Mouse (Mus musculus) forebrain, embryonic 10.5 days (tissue): ENCODE results near the gene Gpr31b. TPM values are rescaled to one million over a fixed set of nuclear protein-coding genes. Genes with fewer than 3 reads are reported as not detected.
A peak's percentile ranks its signal among the peaks of the same experiment; 100 is the strongest.
"Not testable (repeated sequence)": the region's sequence is repeated elsewhere in the genome, so short reads cannot be mapped to it uniquely, and the experiment has no call there.

Experiments
- DNase-seq: peaks from one replicate; pipeline ENCODE4 v3.0.0-alpha.2; 2017; ENCODE audit warnings: low spot score; ENCODE audit errors: extremely low spot score
- H3K27ac ChIP-seq: fragments of 300-500 bp; sonication (generic); 2 replicates; pipeline ENCODE4 v1.5.1; 2016; ENCODE audit warnings: mild to moderate bottlenecking
- H3K27me3 ChIP-seq: fragments of 300-500 bp; sonication (generic); 2 replicates; pipeline ENCODE4 v1.6.1; 2016; ENCODE audit warnings: mild to moderate bottlenecking; ENCODE audit not compliant: poor library complexity, severe bottlenecking
- H3K36me3 ChIP-seq: fragments of 300-500 bp; sonication (generic); replicated peaks from 2 replicates; pipeline ENCODE4 v1.6.1; 2016; ENCODE audit warnings: mild to moderate bottlenecking, moderate library complexity
- H3K4me1 ChIP-seq: fragments of 300-500 bp; sonication (generic); 2 replicates; pipeline ENCODE4 v1.6.1; 2016
- H3K4me3 ChIP-seq: fragments of 300-500 bp; sonication (generic); 2 replicates; pipeline ENCODE4 v1.5.1; 2016; ENCODE audit warnings: mild to moderate bottlenecking, moderate library complexity
- H3K9me3 ChIP-seq: fragments of 300-500 bp; sonication (generic); 2 replicates; pipeline ENCODE4 v1.6.1; 2016; ENCODE audit warnings: mild to moderate bottlenecking, moderate library complexity
- WGBS: fragments of 180-500 bp; shearing (Covaris S2); methylation state at CpG from one replicate; pipeline ENCODE4 v1.1.7; 2016; 5-methylcytosine and 5-hydroxymethylcytosine counted together
- polyA plus RNA-seq: library from polyadenylated mRNA; unstranded; fragments of >200 nt; fragmentation: Nextera tagmentation; extraction: Ambion mirVana; gene quantifications from 2 replicates; pipeline ENCODE4 v1.2.1, GENCODE M21; 2016

Gene Gpr31b
- polyA plus RNA-seq, 1 experiment from 2014 or later: not detected

- Histone ChIP-seq H3K4me1 (peaks cover 18% of the 10 kb centered on the region), H3K9me3 (no peaks in the 10 kb centered on the region), H3K27ac (peak overlapping the region; percentile 88), H3K36me3 (peaks cover 28% of the 10 kb centered on the region), H3K27me3 (no peaks in the 10 kb centered on the region), H3K4me3 (peak overlapping the region; percentile 88)
- no peak for DNase-seq
- 3% methylated on average over 10 of the region's 10 CpGs for WGBS
Observed at GRCm38 (mm10) chr17:13008528-13008927, 43.6 kb downstream of the Gpr31b start.

DNA sequence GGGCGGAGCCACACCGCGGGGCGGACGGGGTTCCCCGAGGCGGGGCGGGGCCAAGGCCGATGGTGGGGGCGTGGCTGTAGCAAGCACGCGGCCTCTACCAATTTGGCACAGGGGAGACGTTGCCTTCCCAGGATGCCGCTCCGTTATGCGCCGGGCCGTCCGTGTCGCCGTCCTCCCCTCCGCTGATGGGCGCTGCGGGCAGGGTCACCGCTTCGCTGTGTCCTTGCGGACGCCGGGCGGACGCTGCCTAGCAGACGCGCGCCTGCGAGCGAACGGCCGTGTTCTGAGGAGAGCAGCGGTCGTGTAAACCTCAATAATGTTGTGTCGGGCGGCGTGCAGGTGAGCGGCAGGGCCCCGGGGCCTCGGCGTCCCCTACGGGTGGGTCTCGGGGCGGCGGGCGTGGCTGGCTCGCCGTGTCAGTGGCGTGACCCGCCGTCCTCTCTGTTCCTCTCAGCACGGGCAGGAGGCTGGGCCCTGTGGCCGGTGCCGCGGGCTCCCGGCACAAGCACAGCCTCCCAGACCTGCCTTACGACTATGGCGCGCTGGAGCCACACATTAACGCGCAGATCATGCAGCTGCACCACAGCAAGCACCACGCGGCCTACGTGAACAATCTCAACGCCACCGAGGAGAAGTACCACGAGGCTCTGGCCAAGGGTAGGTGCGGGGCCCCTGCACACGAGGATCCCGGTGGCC, 44.2 kb downstream of the Gpr31b start:
- Histone ChIP-seq H3K4me3 (peak overlapping the region; percentile 88), H3K27ac (peak overlapping the region; percentile 88), H3K9me3 (no peaks in the 10 kb centered on the region), H3K27me3 (no peaks in the 10 kb centered on the region), H3K4me1 (peaks cover 18% of the 10 kb centered on the region), H3K36me3 (peaks cover 21% of the 10 kb centered on the region)
- under 1% methylated on average over 76 of the region's 76 CpGs for WGBS
- DNase-seq: peak; percentile 98

DNA sequence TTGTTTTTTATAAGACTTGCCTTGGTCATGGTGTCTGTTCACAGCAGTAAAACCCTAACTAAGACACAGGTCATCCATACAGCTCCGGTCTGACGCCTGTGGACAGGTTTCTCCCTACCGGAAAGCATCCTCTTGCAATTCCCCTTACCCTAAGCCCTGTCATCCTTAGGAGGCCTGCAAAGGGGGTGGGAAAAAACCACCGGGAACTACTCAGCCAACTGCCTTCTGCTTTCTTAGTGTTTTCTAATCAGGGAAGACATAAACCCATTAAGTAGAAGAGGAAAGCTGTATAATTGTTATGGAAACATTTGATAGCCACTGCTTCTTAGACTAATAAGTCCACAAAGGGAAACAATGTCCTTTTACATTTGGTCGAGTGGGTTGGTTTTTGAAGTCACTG, 45.1 kb downstream of the Gpr31b start:
- 50% methylated on average over 5 of the region's 5 CpGs for WGBS
- Histone ChIP-seq H3K9me3 (no peaks in the 10 kb centered on the region), H3K27me3 (no peaks in the 10 kb centered on the region), H3K4me1 (peaks cover 18% of the 10 kb centered on the region), H3K36me3 (peaks cover 12% of the 10 kb centered on the region), H3K27ac (peak overlapping the region; percentile 88; the same call in 1 of the 2 replicates), H3K4me3 (peak overlapping the region; percentile 88)
- no peak for DNase-seq

DNA sequence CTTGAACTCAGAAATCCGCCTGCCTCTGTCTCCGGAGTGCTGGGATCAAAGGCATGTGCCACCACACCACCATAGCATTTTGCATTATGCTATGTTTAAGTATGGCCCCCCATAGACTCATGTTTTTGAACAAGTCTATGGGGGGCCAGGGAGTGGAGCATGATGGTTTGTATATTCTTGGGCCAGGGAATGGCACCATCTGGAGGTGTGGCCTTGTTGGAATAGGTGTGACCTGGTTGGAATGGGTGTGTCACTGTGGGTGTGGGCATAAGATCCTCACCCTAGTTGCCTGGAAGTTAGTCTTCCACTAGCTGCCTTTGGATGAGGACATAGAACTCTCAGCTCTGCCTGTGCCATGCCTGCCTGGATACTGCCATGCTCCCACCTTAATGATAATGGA, 45.5 kb downstream of the Gpr31b start, which contains the start of gene Sod2:
Sod2 (plus strand) TSS at position 301 of the 400 bp plus-strand sequence.
- H3K9me3 ChIP-seq, DNase-seq, H3K36me3 ChIP-seq, H3K27me3 ChIP-seq: not testable (repeated sequence)
- Histone ChIP-seq H3K4me1 (peaks cover 18% of the 10 kb centered on the region), H3K4me3 (peak within 1 kb of the TSS; percentile 88), H3K27ac (peak within 1 kb of the TSS; percentile 88)
- 95% methylated on average over 2 of the region's 2 CpGs for WGBS

DNA sequence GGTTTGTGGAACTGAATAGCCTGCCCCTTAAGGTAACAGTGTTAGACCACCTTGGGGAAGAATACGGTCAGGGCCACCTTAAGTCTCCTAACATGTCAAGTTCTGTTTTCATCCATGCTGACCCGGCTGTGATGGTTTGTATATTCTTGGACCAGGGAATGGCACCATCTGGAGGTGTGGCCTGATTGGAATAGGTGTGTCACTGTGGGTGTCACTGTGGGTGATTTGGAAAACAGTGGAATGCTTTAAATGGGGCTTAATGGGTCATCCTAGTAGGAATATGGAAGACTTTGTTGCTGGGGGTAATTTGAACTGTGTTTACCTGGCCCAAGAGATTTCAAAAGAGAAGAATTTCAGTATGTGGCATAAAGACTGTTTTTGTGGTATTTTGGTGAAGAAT, 47.7 kb downstream of the Gpr31b start:
- not testable (repeated sequence) for H3K4me3 ChIP-seq, H3K27ac ChIP-seq, DNase-seq, H3K27me3 ChIP-seq, H3K36me3 ChIP-seq, H3K9me3 ChIP-seq
- WGBS: 81% methylated on average over 2 of the region's 2 CpGs
- H3K4me1 ChIP-seq: peaks cover 18% of the 10 kb centered on the region

DNA sequence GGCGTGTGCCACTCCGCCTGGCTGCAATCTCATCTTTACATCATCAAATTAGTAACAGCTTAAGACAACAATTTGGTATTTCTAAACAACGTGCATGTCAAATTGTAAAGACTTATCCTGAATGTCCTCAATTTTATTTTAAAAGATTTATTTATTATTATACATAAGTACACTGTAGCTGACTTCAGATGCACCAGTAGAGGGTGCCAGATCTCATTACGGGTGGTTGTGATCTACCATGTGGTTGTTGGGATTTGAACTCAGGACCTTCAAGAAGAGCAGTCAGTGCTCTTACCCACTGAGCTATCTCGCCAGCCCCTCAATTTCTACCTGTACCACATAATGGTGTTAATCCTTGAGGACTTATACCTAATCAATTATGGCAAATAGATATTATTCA, 49.9 kb downstream of the Gpr31b start:
- not testable (repeated sequence) for H3K27ac ChIP-seq, H3K27me3 ChIP-seq, H3K36me3 ChIP-seq, H3K4me1 ChIP-seq, DNase-seq, H3K9me3 ChIP-seq, H3K4me3 ChIP-seq
- WGBS: 92% methylated on average over 5 of the region's 5 CpGs

Other genes with a start within 250 kb of the Gpr31b start
- gene Mas1, start 184.2 kb downstream of the Gpr31b start, polyA plus RNA-seq: 0.49 and 0.51 TPM in 2 replicates
- gene Mrgprh, start 176.3 kb downstream of the Gpr31b start, polyA plus RNA-seq: not detected in 2 replicates
- 1.3 and 2.7 TPM in 2 replicates for gene Pnldc1, start 142.1 kb downstream of the Gpr31b start, polyA plus RNA-seq
- gene Tcp1, start 136.6 kb downstream of the Gpr31b start, polyA plus RNA-seq: 533 and 536 TPM in 2 replicates
- gene Mrpl18, start 136.0 kb downstream of the Gpr31b start, polyA plus RNA-seq: 199 and 207 TPM in 2 replicates
- 1.5 and 2.0 TPM in 2 replicates for gene Acat3, start 111.7 kb downstream of the Gpr31b start, polyA plus RNA-seq
- gene Acat2, start 91.5 kb downstream of the Gpr31b start, polyA plus RNA-seq: 396 and 405 TPM in 2 replicates
- gene Wtap, start 58.1 kb downstream of the Gpr31b start, polyA plus RNA-seq: 140 and 149 TPM in 2 replicates
- 109 TPM in 2 replicates for gene Sod2, start 45.5 kb downstream of the Gpr31b start, polyA plus RNA-seq
- gene Tcp10b, start 8.8 kb upstream of the Gpr31b start, polyA plus RNA-seq: not detected in 2 replicates
- gene Unc93a, start 79.5 kb upstream of the Gpr31b start, polyA plus RNA-seq: not detected in 2 replicates
- gene Smok2a, start 168.9 kb upstream of the Gpr31b start, polyA plus RNA-seq: not detected in 2 replicates
- not detected in 2 replicates for gene Smok2b, start 178.0 kb upstream of the Gpr31b start, polyA plus RNA-seq